Mouse (Mus musculus) CH12.LX (cell line): Measurements from ENCODE around the gene Ints5. TPM values are rescaled to one million over a fixed set of nuclear protein-coding genes. Genes with fewer than 3 reads are reported as not detected.
A peak's percentile ranks its signal among the peaks of the same experiment; 100 is the strongest.

Experiments
- DNase-seq: peaks from one replicate; pipeline ENCODE4 v3.0.0-alpha.2; 2013; ENCODE audit errors: extremely low read depth
- H3K27ac ChIP-seq: 2 replicates; pipeline ENCODE4 v1.5.1; 2012; ENCODE audit warnings: low read depth, mild to moderate bottlenecking, control low read depth, moderate library complexity; ENCODE audit not compliant: insufficient read depth
- H3K27me3 ChIP-seq: replicated peaks from 2 replicates; pipeline ENCODE3; 2012; ENCODE audit warnings: inconsistent platforms
- H3K36me3 ChIP-seq, 2 experiments: replicated peaks in 1 of 2; 2 replicates each; pipeline versions ENCODE3 to v1.6.1; 2012; ENCODE audit warnings: inconsistent platforms in 1 of 2, low read length in 1 of 2, mild to moderate bottlenecking in 1 of 2, mixed read lengths in 1 of 2, moderate library complexity in 1 of 2; ENCODE audit not compliant: control insufficient read depth in 1 of 2, insufficient read depth in 1 of 2
- H3K4me1 ChIP-seq, 2 experiments: 2 replicates each; pipeline ENCODE4 v1.6.1; 2012; ENCODE audit warnings: inconsistent platforms in 1 of 2, moderate library complexity in 1 of 2; ENCODE audit not compliant: insufficient read depth in 2 of 2, control insufficient read depth in 1 of 2
- H3K4me2 ChIP-seq: 2 replicates; pipeline ENCODE4 v1.6.1; 2012; ENCODE audit warnings: low read depth, mild to moderate bottlenecking, control low read depth; ENCODE audit not compliant: poor library complexity, insufficient read depth, severe bottlenecking
- H3K4me3 ChIP-seq, 3 experiments: fragments of 150-350 bp in 1 of 3; sonication (generic) in 1 of 3; replicated peaks in 1 of 3; 2 replicates each; pipeline versions ENCODE3 to v1.5.1; 2011 to 2012; ENCODE audit warnings: low read depth in 2 of 3, low read length in 2 of 3, mild to moderate bottlenecking in 2 of 3, moderate library complexity in 2 of 3, control low read depth in 1 of 3, improper control_type of control experiment in 1 of 3, inconsistent platforms in 1 of 3, mixed read lengths in 1 of 3; ENCODE audit not compliant: poor library complexity in 1 of 3
- H3K79me2 ChIP-seq: replicated peaks from 2 replicates; pipeline ENCODE4 v1.6.1; 2012; ENCODE audit warnings: mild to moderate bottlenecking, moderate library complexity; ENCODE audit not compliant: control insufficient read depth, poor library complexity, insufficient read depth, severe bottlenecking; ENCODE audit errors: extremely low read depth
- H3K9ac ChIP-seq: 2 replicates; pipeline ENCODE4 v1.6.1; 2012; ENCODE audit warnings: low read depth, mild to moderate bottlenecking, control low read depth, moderate library complexity; ENCODE audit not compliant: insufficient read depth
- H3K9me3 ChIP-seq: replicated peaks from 2 replicates; pipeline ENCODE3; 2012; ENCODE audit warnings: low read length, inconsistent platforms, mixed read lengths
- BHLHE40 ChIP-seq: IDR thresholded peaks from 2 replicates; pipeline ENCODE4 v1.6.1; 2011; ENCODE audit warnings: mild to moderate bottlenecking, low read depth, low read length, improper control_type of control experiment
- CHD2 ChIP-seq: IDR thresholded peaks from 2 replicates; pipeline ENCODE4 v1.6.1; 2011; ENCODE audit warnings: low read length, improper control_type of control experiment
- CTCF ChIP-seq, 2 experiments: IDR thresholded peaks in 1 of 2; conservative IDR thresholded peaks in 1 of 2; 2 replicates each; pipeline ENCODE4 v1.5.1; 2011 to 2012; ENCODE audit warnings: low read depth in 2 of 2, low read length in 2 of 2, improper control_type of control experiment in 1 of 2, inconsistent platforms in 1 of 2, mild to moderate bottlenecking in 1 of 2, moderate library complexity in 1 of 2
- E2F4 ChIP-seq: IDR thresholded peaks from 2 replicates; pipeline ENCODE4 v1.6.1; 2011; ENCODE audit warnings: low read depth, low read length, improper control_type of control experiment; ENCODE audit not compliant: insufficient replicate concordance
- EP300 ChIP-seq: IDR thresholded peaks from 2 replicates; pipeline ENCODE4 v1.6.1; 2011; ENCODE audit warnings: low read length, improper control_type of control experiment
- ETS1 ChIP-seq: conservative IDR thresholded peaks from 2 replicates; pipeline ENCODE4 v1.6.1; 2012; ENCODE audit warnings: low read depth, mild to moderate bottlenecking, inconsistent platforms, low read length, improper control_type of control experiment, moderate library complexity
- GABPA ChIP-seq: IDR thresholded peaks from 2 replicates; pipeline ENCODE4 v1.6.1; 2012; ENCODE audit warnings: low read depth, low read length, improper control_type of control experiment, inconsistent platforms; ENCODE audit not compliant: insufficient replicate concordance
- HCFC1 ChIP-seq: IDR thresholded peaks from 2 replicates; pipeline ENCODE4 v1.6.1; 2012; ENCODE audit warnings: low read depth, mild to moderate bottlenecking, inconsistent platforms, low read length, improper control_type of control experiment
- IRF4 ChIP-seq: IDR thresholded peaks from 2 replicates; pipeline ENCODE4 v1.6.1; 2014; ENCODE audit warnings: low read depth, mild to moderate bottlenecking, inconsistent platforms, low read length, improper control_type of control experiment
- JUN ChIP-seq: IDR thresholded peaks from 2 replicates; pipeline ENCODE4 v1.6.1; 2011; ENCODE audit warnings: low read depth, mild to moderate bottlenecking, low read length, improper control_type of control experiment, moderate library complexity; ENCODE audit not compliant: insufficient read depth
- KAT2A ChIP-seq: IDR thresholded peaks from 2 replicates; pipeline ENCODE4 v1.6.1; 2012; ENCODE audit warnings: low read length, improper control_type of control experiment, inconsistent platforms; ENCODE audit not compliant: insufficient replicate concordance
- MAX ChIP-seq: IDR thresholded peaks from 2 replicates; pipeline ENCODE4 v1.6.1; 2011; ENCODE audit warnings: low read length, improper control_type of control experiment
- MXI1 ChIP-seq: IDR thresholded peaks from 2 replicates; pipeline ENCODE4 v1.6.1; 2011; ENCODE audit warnings: mild to moderate bottlenecking, low read depth, low read length, improper control_type of control experiment
- MYC ChIP-seq: IDR thresholded peaks from 2 replicates; pipeline ENCODE4 v1.6.1; 2011; ENCODE audit warnings: low read depth, mild to moderate bottlenecking, improper control_type of control experiment, low read length
- NELFE ChIP-seq: IDR thresholded peaks from 2 replicates; pipeline ENCODE4 v1.6.1; 2011; ENCODE audit warnings: low read depth, low read length, improper control_type of control experiment
- NRF1 ChIP-seq: IDR thresholded peaks from 2 replicates; pipeline ENCODE4 v1.6.1; 2014; ENCODE audit warnings: low read depth, mild to moderate bottlenecking, inconsistent platforms, low read length, improper control_type of control experiment, moderate library complexity
- PAX5 ChIP-seq: IDR thresholded peaks from 2 replicates; pipeline ENCODE4 v1.6.1; 2012; ENCODE audit warnings: low read length, inconsistent platforms, mixed read lengths
- POLR2AphosphoS2 ChIP-seq: IDR thresholded peaks from 2 replicates; pipeline ENCODE4 v1.6.1; 2011; ENCODE audit warnings: low read depth, low read length, improper control_type of control experiment
- RAD21 ChIP-seq: IDR thresholded peaks from 2 replicates; pipeline ENCODE4 v1.6.1; 2011; ENCODE audit warnings: low read depth, mild to moderate bottlenecking, low read length, improper control_type of control experiment, moderate library complexity
- RCOR1 ChIP-seq: conservative IDR thresholded peaks from 2 replicates; pipeline ENCODE4 v1.6.1; 2012; ENCODE audit warnings: low read depth, mild to moderate bottlenecking, inconsistent platforms, low read length, improper control_type of control experiment
- SMC3 ChIP-seq: IDR thresholded peaks from 2 replicates; pipeline ENCODE4 v1.6.1; 2011; ENCODE audit warnings: low read depth, low read length, improper control_type of control experiment
- TBP ChIP-seq: conservative IDR thresholded peaks from 2 replicates; pipeline ENCODE4 v1.6.1; 2011; ENCODE audit warnings: low read depth, low read length, improper control_type of control experiment
- UBTF ChIP-seq: IDR thresholded peaks from 2 replicates; pipeline ENCODE4 v1.6.1; 2012; ENCODE audit warnings: low read depth, mild to moderate bottlenecking, inconsistent platforms, low read length, improper control_type of control experiment, moderate library complexity
- USF1 ChIP-seq: IDR thresholded peaks from 2 replicates; pipeline ENCODE4 v1.6.1; 2014; ENCODE audit warnings: low read depth, mild to moderate bottlenecking, inconsistent platforms, low read length, improper control_type of control experiment
- USF2 ChIP-seq: conservative IDR thresholded peaks from 2 replicates; pipeline ENCODE4 v1.6.1; 2011; ENCODE audit warnings: low read depth, low read length, improper control_type of control experiment
- ZC3H11A ChIP-seq: IDR thresholded peaks from 2 replicates; pipeline ENCODE4 v1.6.1; 2012; ENCODE audit warnings: low read depth, mild to moderate bottlenecking, inconsistent platforms, low read length, improper control_type of control experiment
- ZKSCAN1 ChIP-seq: IDR thresholded peaks from 2 replicates; pipeline ENCODE4 v1.6.1; 2012; ENCODE audit warnings: low read depth, inconsistent platforms, low read length, improper control_type of control experiment, borderline replicate concordance
- ZMIZ1 ChIP-seq: IDR thresholded peaks from 2 replicates; pipeline ENCODE4 v1.6.1; 2012; ENCODE audit warnings: low read depth, mild to moderate bottlenecking, inconsistent platforms, low read length, improper control_type of control experiment
- ZNF384 ChIP-seq: IDR thresholded peaks from 2 replicates; pipeline ENCODE4 v1.6.1; 2012; ENCODE audit warnings: low read depth, low read length, improper control_type of control experiment, inconsistent platforms
- dilution Hi-C: fragments of 300-500 bp; cut with MboI; formaldehyde crosslinking; loops from 2 replicates; pipeline ENCODE4 v1.14.3; 2020; ENCODE audit warnings: low sequenced_read_pairs; ENCODE audit not compliant: extremely low pct_unique_long_range_greater_than_20kb, extremely low pct_ligation_motif_present
- in situ Hi-C: fragments of 300-500 bp; cut with MboI; formaldehyde crosslinking; loops from 3 replicates; pipeline ENCODE4 v1.14.3; 2019; ENCODE audit warnings: low sequenced_read_pairs, low pct_ligation_motif_present, low pct_unique_long_range_greater_than_20kb, mixed read lengths
- polyA plus RNA-seq: library from polyadenylated mRNA; unstranded; fragments of >175 nt; gene quantifications from 2 replicates; pipeline ENCODE4 v1.2.1, GENCODE M21; 2012; ENCODE audit warnings: low read depth; ENCODE audit not compliant: insufficient read length
- total RNA-seq, 2 experiments: library from RNA; depleted of rRNA; stranded (reverse); fragments of 300-350 nt in 1 of 2; fragments of >200 nt in 1 of 2; gene quantifications; 2 replicates each; pipeline ENCODE4 v1.2.3; 2012 to 2014

Ints5 gene
- total and polyA plus RNA-seq, 3 experiments = 17.2 to 38.9 (median 38.0) TPM

- no peaks in the 10 kb centered on the region for H3K9me3 ChIP-seq
- no peak overlapping the region for H3K9ac ChIP-seq
- dilution Hi-C loops = no loop called here
- H3K4me1 ChIP-seq = peaks cover 2 to 25% of the 10 kb centered on the region in 2 experiments; a peak in 3 of 4 replicates
- no peak overlapping the region for H3K4me3 ChIP-seq
- no peak overlapping the region for H3K27ac ChIP-seq
- in situ Hi-C loops = no loop called here
- no peak overlapping the region for H3K4me2 ChIP-seq
- H3K36me3 ChIP-seq = peaks cover 27 to 61% of the 10 kb centered on the region in 2 experiments
- H3K79me2 ChIP-seq = peaks cover 19% of the 10 kb centered on the region
- TF ChIP-seq USF2 (no peak), MYC (no peak), POLR2AphosphoS2 (no peak), MAX (no peak), JUN (no peak), IRF4 (no peak), TBP (no peak), RAD21 (no peak), E2F4 (no peak), NELFE (no peak), KAT2A (no peak), ZMIZ1 (no peak)
- H3K27me3 ChIP-seq = no peaks in the 10 kb centered on the region
- no peak for DNase-seq
Observed at GRCm38 (mm10) chr19:8875031-8875430, 17.8 kb upstream of the Ints5 start.

- peak within 1 kb of the TSS; percentile 77 for H3K27ac ChIP-seq
- H3K9me3 ChIP-seq = no peaks in the 10 kb centered on the region
- H3K36me3 ChIP-seq = peaks cover 7 to 32% of the 10 kb centered on the region in 2 experiments
- H3K4me2 ChIP-seq = peak within 1 kb of the TSS; percentile 72
- peaks cover 0 to 16% of the 10 kb centered on the region in 2 experiments; a peak in 3 of 4 replicates for H3K4me1 ChIP-seq
- DNase-seq = peak; percentile 88
- peak within 1 kb of the TSS; percentile 90 to 97 (median 95) for H3K4me3 ChIP-seq
- in situ Hi-C loops (no loop called here), dilution Hi-C loops (no loop called here)
- H3K9ac ChIP-seq = peak within 1 kb of the TSS; percentile 88
- H3K27me3 ChIP-seq = no peaks in the 10 kb centered on the region
- no peaks in the 10 kb centered on the region for H3K79me2 ChIP-seq
- TF ChIP-seq PAX5 = no peak
- peak; percentile 58 for TF ChIP-seq USF1
- TF ChIP-seq GABPA = 0 out of 2 replicates have a peak, but pooled peaks have one; percentile 17
- TF ChIP-seq USF2 = no peak; the same call in 1 of the 2 replicates
- TF ChIP-seq JUN = no peak
- no peak for TF ChIP-seq CTCF (conservative IDR thresholded peaks at IDR 0.05 in 1 of 2, IDR thresholded peaks at IDR 0.05 in 1 of 2; ENCODE audit: low read depth in 2 of 2, low read length in 2 of 2)
- TF ChIP-seq KAT2A = peak; percentile 57; the same call in 1 of the 2 replicates
- TF ChIP-seq RCOR1 = no peak; the same call in 1 of the 2 replicates
- TF ChIP-seq UBTF = peak; percentile 43; the same call in 1 of the 2 replicates
- TF ChIP-seq CHD2 = no peak
- peak; percentile 65 for TF ChIP-seq ETS1
- peak; percentile 96 for TF ChIP-seq ZNF384
- peak; percentile 99 for TF ChIP-seq MAX
- no peak for TF ChIP-seq SMC3
- TF ChIP-seq ZC3H11A = no peak
- TF ChIP-seq TBP = peak; percentile 90
- TF ChIP-seq HCFC1 = peak; percentile 86
- no peak for TF ChIP-seq EP300
- peak; percentile 91 for TF ChIP-seq NELFE
- TF ChIP-seq IRF4 = peak; percentile 63
- no peak for TF ChIP-seq ZKSCAN1
- no peak for TF ChIP-seq E2F4
- TF ChIP-seq MYC = peak; percentile 98
- peak; percentile 56; the same call in 1 of the 2 replicates for TF ChIP-seq NRF1
- TF ChIP-seq ZMIZ1 = peak; percentile 83
- TF ChIP-seq MXI1 = peak; percentile 99
- peak; percentile 86; the same call in 1 of the 2 replicates for TF ChIP-seq POLR2AphosphoS2
- TF ChIP-seq BHLHE40 = peak; percentile 100
Observed at GRCm38 (mm10) chr19:8880311-8881033, 12.3 kb upstream of the Ints5 start, which contains the start of gene Uqcc3. Uqcc3 (minus strand) TSS chr19:8880923.
